Mouse (Mus musculus) forebrain, postnatal 0 days (tissue): Measurements from ENCODE around the gene Rfx4. TPM values are rescaled to one million over a fixed set of nuclear protein-coding genes. Genes with fewer than 3 reads are reported as not detected.

Source experiments
- ATAC-seq: fragments of 200-750 bp; cut with Nextera tagmentation; 2 replicates; pipeline ENCODE4 v1.8.0; 2017; ENCODE audit warnings: mild to moderate bottlenecking, moderate library complexity
- DNase-seq: peaks from one replicate; pipeline ENCODE4 v3.0.0-alpha.2; 2015
- H3K27ac ChIP-seq: fragments of 300-500 bp; sonication (generic); 2 replicates; pipeline ENCODE4 v1.5.1; 2014; ENCODE audit warnings: low read depth, mild to moderate bottlenecking, antibody characterized with exemption, low read length, moderate library complexity, mixed read lengths
- H3K27me3 ChIP-seq: fragments of 300-500 bp; sonication (generic); 2 replicates; pipeline ENCODE4 v1.6.1; 2014; ENCODE audit warnings: mild to moderate bottlenecking, low read length, mixed read lengths; ENCODE audit not compliant: insufficient read depth
- H3K36me3 ChIP-seq: fragments of 300-500 bp; sonication (generic); 2 replicates; pipeline ENCODE4 v1.6.1; 2014; ENCODE audit warnings: mild to moderate bottlenecking, moderate library complexity; ENCODE audit not compliant: insufficient read depth
- H3K4me1 ChIP-seq: fragments of 300-500 bp; sonication (generic); 2 replicates; pipeline ENCODE4 v1.6.1; 2014; ENCODE audit warnings: antibody characterized with exemption; ENCODE audit not compliant: insufficient read depth
- H3K4me2 ChIP-seq: fragments of 300-500 bp; sonication (generic); 2 replicates; pipeline ENCODE4 v1.6.1; 2014; ENCODE audit warnings: low read depth, mild to moderate bottlenecking, moderate library complexity
- H3K4me3 ChIP-seq: fragments of 300-500 bp; sonication (generic); 2 replicates; pipeline ENCODE4 v1.5.1; 2014; ENCODE audit warnings: low read depth, low read length, mixed read lengths
- H3K9ac ChIP-seq: fragments of 300-500 bp; sonication (generic); 2 replicates; pipeline ENCODE4 v1.6.1; 2014; ENCODE audit warnings: mild to moderate bottlenecking
- H3K9me3 ChIP-seq: fragments of 300-500 bp; sonication (generic); 2 replicates; pipeline ENCODE4 v1.6.1; 2016; ENCODE audit warnings: low read length
- CTCF ChIP-seq: sonication (generic); IDR thresholded peaks from 2 replicates; pipeline ENCODE4 v1.5.1; 2016; ENCODE audit warnings: antibody characterized with exemption, control low read depth, low read depth
- WGBS: fragments of 180-500 bp; shearing (Covaris S2); extraction: QIAGEN DNeasy Blood & Tissue Kit; methylation state at CpG from one replicate; pipeline ENCODE4 v1.1.7; 2014; 5-methylcytosine and 5-hydroxymethylcytosine counted together
- polyA plus RNA-seq: library from polyadenylated mRNA; unstranded; fragments of >200 nt; fragmentation: Nextera tagmentation; extraction: Ambion mirVana; gene quantifications from 2 replicates; pipeline ENCODE4 v1.2.1, GENCODE M21; 2015
- total RNA-seq: library from RNA; depleted of rRNA; stranded (reverse); fragments of >200 nt; gene quantifications from 2 replicates; pipeline ENCODE4 v1.2.3, GENCODE M21; 2014

The Rfx4 gene
- total and polyA plus RNA-seq, 2 experiments from 2014 or later: 7.3 to 8.1 TPM

DNA sequence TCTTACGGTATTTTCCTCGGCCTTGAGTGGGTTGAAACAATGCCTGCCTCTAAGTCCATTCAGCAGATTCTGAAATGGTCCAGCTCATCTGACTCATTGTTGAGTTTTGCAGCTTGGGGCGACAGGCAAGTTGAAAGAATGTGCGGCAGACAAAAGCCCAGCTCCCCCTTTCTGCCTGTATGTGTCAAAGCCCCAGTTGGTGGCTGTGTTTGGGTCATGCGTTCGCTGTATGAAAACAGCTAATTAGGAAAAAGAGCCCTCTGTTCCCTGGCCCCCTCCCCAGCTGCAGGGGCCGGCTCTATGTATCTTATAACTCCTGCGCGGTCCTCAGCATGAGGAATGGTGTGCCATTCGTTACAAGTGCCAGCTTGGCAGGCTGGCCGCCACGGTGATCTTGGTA lies 115.4 kb downstream of the Rfx4 start:
- no peaks in the 10 kb centered on the region for H3K27me3 ChIP-seq
- no peak overlapping the region for H3K4me2 ChIP-seq
- H3K4me1 ChIP-seq: no peaks in the 10 kb centered on the region
- no peaks in the 10 kb centered on the region for H3K36me3 ChIP-seq
- H3K9ac ChIP-seq: no peak overlapping the region
- TF ChIP-seq CTCF: 0 out of 2 replicates have a peak, but pooled peaks have one; percentile 9
- WGBS: 9% methylated on average over 12 of the region's 12 CpGs
- no peak overlapping the region for H3K27ac ChIP-seq
- no peak overlapping the region for H3K4me3 ChIP-seq
- DNase-seq: no peak
- H3K9me3 ChIP-seq: no peaks in the 10 kb centered on the region
- peak; percentile 53 for ATAC-seq

DNA sequence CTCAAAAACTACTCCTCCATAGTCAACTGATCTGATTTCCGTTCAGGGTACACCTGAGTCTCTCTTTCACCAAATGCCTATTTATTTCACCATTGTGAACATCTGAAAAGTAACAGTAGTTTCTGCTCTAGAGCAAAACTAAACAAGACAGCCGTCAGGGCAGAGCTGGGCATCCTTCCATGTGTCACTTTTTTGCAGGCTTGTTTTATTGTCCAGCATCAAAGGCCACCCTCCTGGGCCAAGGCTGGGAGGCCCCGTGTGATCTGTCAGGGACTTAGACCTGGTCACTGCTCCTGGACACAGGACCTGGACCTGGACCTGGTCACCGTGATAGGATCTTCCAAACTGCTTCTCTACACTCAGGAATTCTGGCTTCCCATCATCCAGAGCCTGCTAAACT lies 116.1 kb downstream of the Rfx4 start:
- Histone ChIP-seq H3K27me3 (no peaks in the 10 kb centered on the region), H3K4me3 (no peak overlapping the region), H3K27ac (no peak overlapping the region), H3K4me1 (no peaks in the 10 kb centered on the region), H3K36me3 (no peaks in the 10 kb centered on the region), H3K4me2 (no peak overlapping the region), H3K9ac (no peak overlapping the region), H3K9me3 (no peaks in the 10 kb centered on the region)
- DNase-seq: no peak
- TF ChIP-seq CTCF: no peak
- no peak for ATAC-seq
- WGBS: 38% methylated on average over 4 of the region's 4 CpGs

GRCm38 (mm10) chr10:84879823-84880571 lies 124.1 kb downstream of the Rfx4 start:
- H3K27ac ChIP-seq: no peak overlapping the region
- H3K4me2 ChIP-seq: no peak overlapping the region
- no peaks in the 10 kb centered on the region for H3K36me3 ChIP-seq
- TF ChIP-seq CTCF: no peak
- DNase-seq: no peak
- no peak for ATAC-seq
- H3K9me3 ChIP-seq: no peaks in the 10 kb centered on the region
- H3K4me1 ChIP-seq: no peaks in the 10 kb centered on the region
- H3K27me3 ChIP-seq: no peaks in the 10 kb centered on the region
- WGBS: 69% methylated on average over 9 of the region's 9 CpGs
- H3K9ac ChIP-seq: no peak overlapping the region
- no peak overlapping the region for H3K4me3 ChIP-seq

DNA sequence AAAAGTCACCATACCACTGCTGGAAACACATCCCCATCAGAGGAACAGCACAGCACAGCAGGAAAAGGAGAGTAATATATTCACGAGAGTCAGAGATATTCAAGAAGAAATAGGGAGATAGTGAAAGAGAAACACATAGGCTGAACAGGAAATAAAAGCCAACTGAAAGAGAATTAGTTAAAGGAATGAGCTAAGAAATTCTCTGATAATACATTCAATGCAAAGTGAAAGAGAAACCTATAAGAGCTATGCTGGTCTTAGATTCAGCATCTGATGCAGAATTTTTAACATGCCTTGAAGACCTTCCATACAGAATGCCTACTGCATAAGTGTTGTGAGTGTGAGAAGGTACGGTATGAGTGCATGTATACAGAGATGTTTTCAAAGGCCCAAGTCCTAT lies 126.7 kb downstream of the Rfx4 start:
- Histone ChIP-seq H3K9ac (no peak overlapping the region), H3K9me3 (no peaks in the 10 kb centered on the region), H3K4me3 (no peak overlapping the region), H3K4me1 (no peaks in the 10 kb centered on the region), H3K36me3 (no peaks in the 10 kb centered on the region), H3K27ac (no peak overlapping the region), H3K27me3 (no peaks in the 10 kb centered on the region), H3K4me2 (no peak overlapping the region)
- no peak for DNase-seq
- ATAC-seq: no peak
- TF ChIP-seq CTCF: no peak
- WGBS: 94% methylated on average over 2 of the region's 2 CpGs

GRCm38 (mm10) chr10:84885341-84885884 lies 129.6 kb downstream of the Rfx4 start:
- ATAC-seq (no peak), DNase-seq (no peak)
- peaks cover 5% of the 10 kb centered on the region; the same call in 1 of the 2 replicates for H3K4me1 ChIP-seq
- H3K9me3 ChIP-seq: no peaks in the 10 kb centered on the region
- H3K9ac ChIP-seq: no peak overlapping the region
- no peaks in the 10 kb centered on the region for H3K36me3 ChIP-seq
- H3K4me3 ChIP-seq: no peak overlapping the region
- H3K27me3 ChIP-seq: no peaks in the 10 kb centered on the region
- no peak for TF ChIP-seq CTCF
- H3K27ac ChIP-seq: no peak overlapping the region
- 83% methylated on average over 5 of the region's 5 CpGs for WGBS
- H3K4me2 ChIP-seq: no peak overlapping the region

GRCm38 (mm10) chr10:84886221-84886627 lies 130.4 kb downstream of the Rfx4 start:
- Histone ChIP-seq H3K9me3 (no peaks in the 10 kb centered on the region), H3K27me3 (no peaks in the 10 kb centered on the region), H3K27ac (no peak overlapping the region), H3K9ac (no peak overlapping the region), H3K4me1 (peaks cover 5% of the 10 kb centered on the region; the same call in 1 of the 2 replicates), H3K36me3 (no peaks in the 10 kb centered on the region), H3K4me2 (no peak overlapping the region), H3K4me3 (no peak overlapping the region)
- no peak for TF ChIP-seq CTCF
- 52% methylated on average over 6 of the region's 6 CpGs for WGBS
- DNase-seq: no peak
- ATAC-seq: no peak

GRCm38 (mm10) chr10:84886785-84887184 lies 130.9 kb downstream of the Rfx4 start:
- ATAC-seq: no peak
- H3K4me2 ChIP-seq: no peak overlapping the region
- no peak overlapping the region for H3K4me3 ChIP-seq
- H3K27me3 ChIP-seq: no peaks in the 10 kb centered on the region
- DNase-seq: no peak
- 92% methylated on average over 8 of the region's 8 CpGs for WGBS
- peaks cover 5% of the 10 kb centered on the region; the same call in 1 of the 2 replicates for H3K4me1 ChIP-seq
- H3K9me3 ChIP-seq: no peaks in the 10 kb centered on the region
- H3K27ac ChIP-seq: no peak overlapping the region
- no peaks in the 10 kb centered on the region for H3K36me3 ChIP-seq
- TF ChIP-seq CTCF: no peak
- no peak overlapping the region for H3K9ac ChIP-seq
